Mouse (Mus musculus) layer of hippocampus, adult 18-20 months (tissue): ENCODE results near the gene Atg2b. TPM values are rescaled to one million over a fixed set of nuclear protein-coding genes. Genes with fewer than 3 reads are reported as not detected.

Source experiments
- DNase-seq, 2 experiments: peaks; one replicate each; pipeline ENCODE4 v3.0.0; 2022; ENCODE audit warnings: low spot score in 2 of 2
- long read RNA-seq: library from polyadenylated mRNA; stranded (forward); transcript quantifications from one replicate; pipeline ENCODE4 v2.0.0, GENCODE M21; 2021
- total RNA-seq, 2 experiments: library from RNA; stranded (reverse); gene quantifications; 2 replicates each; pipeline ENCODE4 v1.2.3; 2021

Atg2b gene
- 10 to 100 TPM; 45.4 to 46.0 TPM for total RNA-seq
- long read RNA-seq, partial matches to known transcripts, result 9 of 28 reads
- long read RNA-seq, other reads (novel, unspliced or antisense), result 19 of 28 reads

DNA sequence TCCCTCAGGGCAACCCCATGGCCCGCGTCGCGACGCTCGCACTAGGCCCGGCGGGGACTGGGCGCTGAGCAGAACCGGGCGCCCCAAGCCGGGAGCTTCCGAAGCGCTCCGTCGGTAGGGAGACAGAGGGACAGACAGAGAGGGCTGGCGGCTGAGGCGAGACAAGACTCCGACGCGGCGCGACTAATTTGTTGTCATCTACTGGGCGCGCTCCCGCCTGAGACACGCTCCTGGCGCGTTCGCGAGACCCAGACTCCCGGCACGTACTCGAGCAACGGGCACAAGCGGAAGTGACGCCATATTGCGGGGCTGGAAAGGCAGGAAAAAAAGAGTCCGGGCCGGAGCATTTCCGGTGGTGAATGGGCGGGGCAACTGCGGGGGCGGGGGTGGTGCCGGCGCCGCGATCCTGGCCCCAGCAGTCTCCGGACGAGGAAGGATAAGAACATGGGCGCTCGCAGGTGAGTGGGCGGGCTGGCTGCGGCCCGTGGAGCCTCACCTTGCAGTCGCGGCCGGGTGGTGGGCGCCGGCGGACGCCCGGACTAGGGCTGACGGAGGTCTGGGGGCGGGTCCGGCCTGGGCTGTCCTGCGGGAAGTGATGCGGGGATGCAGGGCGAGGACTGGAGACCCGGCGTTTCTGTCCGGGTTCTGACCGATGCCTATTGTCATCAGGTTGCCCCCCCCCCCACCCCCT is at the start of gene Atg2b:
Gene Atg2b (minus strand): TSS at position 211 of the 691 bp plus-strand sequence.
- DNase-seq, result peak; percentile 94 to 98

DNA sequence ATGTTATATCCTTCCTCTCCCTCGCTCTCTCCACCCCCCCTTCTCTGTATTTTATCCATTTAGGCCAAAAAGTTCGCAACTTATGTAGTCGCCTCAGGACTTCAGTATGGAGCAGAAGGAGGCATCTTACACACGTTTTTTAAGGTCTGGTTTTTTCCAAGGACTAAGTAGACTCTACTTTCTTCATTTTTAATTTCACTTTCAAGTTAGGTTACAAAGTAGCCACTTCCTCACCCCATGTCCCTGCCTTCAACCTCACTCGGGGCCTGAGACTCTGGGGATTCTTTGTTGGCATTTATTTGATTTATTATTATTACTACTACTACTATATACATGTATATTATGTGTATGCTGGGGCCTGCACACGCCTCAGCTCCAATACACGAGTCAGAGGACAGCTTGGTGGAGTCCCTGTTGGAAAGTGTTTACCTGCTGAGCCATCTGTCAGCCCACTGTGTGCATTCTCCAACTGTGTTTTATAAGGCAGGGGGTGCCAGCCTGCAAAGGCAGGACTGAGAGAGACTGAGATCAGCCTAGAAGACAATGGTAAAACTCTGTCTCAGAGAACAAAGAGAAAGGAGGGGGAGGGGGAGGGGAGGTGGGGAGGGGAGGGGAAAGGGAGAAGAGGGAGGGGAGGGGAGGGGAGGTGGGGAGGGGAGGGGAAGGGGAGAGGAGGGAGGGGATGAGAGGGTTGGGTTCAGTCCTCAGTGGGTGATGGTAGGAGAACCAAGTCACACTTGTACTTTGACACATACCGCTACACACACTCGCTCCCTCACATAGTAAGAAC is 48.6 kb upstream of the Atg2b start:
- DNase-seq, result no peak

DNA sequence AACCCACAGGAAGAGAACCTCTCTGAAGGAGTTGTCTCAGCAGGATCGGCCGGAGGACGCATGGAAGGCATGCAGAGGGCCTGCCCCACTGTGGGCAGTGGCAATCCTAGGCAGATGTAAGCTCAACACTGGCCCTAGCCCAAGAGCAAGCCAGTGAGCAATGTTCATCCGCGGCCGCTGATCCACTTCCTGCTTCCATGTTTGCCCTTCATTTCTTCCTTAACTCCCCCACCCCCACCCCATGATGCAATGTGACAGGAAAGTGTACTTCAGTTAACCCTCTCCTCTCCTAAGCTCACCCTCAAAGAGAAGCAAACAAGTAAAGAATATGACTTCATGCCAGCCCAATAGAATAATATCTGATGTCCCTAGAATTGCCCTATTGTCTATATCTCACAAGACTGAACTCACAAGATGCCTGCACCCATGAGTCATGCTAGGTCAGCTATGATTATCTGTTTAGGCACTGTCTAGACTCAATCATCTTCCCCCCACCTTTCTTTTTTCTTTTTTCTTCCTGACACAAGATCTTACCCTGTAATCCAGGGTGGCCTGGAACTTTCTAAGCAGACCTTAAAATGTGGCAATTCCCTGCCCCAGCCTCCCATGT is 45.9 kb upstream of the Atg2b start:
- no peak for DNase-seq

DNA sequence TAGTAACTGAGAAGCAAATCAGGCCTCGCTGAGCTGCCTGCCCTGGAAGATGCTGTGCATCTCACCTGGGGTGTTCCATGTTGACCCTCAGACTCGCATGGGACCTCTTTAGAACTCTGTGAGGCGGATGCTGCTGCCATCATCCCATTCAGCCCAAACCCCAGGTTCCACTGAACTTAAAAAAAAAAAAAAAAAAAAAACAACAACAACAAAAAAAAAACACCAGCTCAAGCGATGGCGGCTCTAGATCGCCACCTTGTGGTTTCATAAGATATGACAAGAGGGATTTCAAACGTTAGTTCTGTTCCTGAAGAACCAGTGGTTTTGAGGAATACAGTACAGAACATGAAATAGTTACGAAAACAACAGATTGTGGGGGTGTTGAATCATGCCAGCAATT is 43.0 kb upstream of the Atg2b start:
- DNase-seq, result peak; percentile 13 to 48

DNA sequence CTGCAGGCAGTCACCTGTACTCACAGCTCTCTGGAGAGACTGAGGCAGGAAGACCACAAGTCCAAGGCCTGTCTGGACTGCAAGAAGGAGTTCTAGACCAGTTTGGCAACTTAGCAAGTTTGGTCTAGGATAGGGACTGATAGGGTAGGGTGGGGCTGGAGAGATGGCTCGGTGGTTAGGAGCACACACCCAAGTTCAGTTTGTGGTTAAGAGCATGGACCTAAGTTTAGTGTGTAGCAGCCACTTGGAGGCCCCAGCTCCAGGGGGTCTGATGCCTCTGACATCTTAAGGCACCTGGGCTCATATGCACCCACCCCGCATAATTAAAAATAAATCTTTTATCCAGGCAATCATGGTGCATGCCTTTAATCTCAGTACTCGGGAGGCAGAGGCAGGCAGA is 42.3 kb upstream of the Atg2b start:
- DNase-seq, result no peak

DNA sequence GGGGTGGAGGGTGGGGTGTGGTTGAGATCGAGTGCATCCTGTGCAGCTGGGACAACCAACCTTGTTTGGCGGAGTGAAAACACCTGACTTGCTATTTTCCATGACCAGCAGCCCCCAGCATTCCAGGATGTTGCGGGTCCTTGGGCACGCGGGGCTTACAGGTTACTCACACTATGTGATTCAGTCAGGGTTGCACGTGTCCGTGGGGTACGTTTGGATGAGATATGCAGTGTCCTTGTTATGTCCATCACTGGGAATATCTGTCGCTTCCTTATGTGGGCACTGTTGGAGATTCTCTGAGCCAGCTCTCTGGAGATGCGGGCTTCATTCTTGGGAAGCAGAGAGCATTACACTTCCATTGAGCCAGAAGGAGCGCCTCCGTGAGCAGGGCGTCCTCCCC is 40.7 kb upstream of the Atg2b start:
- DNase-seq, result no peak

DNA sequence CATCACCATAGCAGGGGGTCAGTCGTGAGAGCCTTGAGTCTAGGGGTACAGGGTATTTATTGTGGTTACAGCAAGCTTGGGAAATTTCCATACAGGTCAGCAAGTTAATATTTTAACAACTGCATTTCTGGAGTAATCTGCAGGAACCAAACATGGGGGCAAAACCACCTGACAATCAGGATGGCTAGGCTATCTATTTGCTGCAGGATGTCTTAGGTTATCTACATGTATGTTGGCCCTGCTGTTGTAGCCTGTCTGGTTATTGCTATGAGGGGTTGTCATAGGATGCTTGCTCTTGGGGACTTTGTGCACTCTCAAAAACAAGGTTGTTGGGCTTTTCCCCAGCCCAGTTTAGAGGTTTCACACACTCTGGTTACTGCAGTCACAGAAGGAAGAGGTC is 39.6 kb upstream of the Atg2b start:
- DNase-seq, result no peak

DNA sequence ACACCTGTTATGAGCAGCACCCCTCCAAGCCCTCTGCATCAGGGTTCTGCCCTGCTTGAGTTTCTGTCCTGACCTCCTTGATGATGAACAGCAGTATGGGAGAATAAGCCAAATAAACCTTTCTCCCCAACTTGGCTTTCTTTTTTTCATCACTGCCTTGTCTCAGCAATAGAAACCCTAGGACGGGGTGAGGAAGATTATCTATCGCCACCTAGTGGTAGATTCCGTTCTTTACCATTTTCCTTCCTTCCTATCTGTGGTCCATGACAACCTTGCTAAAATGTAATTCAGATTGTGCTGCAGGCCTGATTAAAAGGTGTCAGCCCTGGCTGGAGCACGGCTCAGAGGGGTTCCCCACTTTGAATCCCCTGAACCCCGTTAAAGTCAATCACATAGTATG is 37.6 kb upstream of the Atg2b start:
- peak in 1 of 2 experiments; percentile 62 for DNase-seq

DNA sequence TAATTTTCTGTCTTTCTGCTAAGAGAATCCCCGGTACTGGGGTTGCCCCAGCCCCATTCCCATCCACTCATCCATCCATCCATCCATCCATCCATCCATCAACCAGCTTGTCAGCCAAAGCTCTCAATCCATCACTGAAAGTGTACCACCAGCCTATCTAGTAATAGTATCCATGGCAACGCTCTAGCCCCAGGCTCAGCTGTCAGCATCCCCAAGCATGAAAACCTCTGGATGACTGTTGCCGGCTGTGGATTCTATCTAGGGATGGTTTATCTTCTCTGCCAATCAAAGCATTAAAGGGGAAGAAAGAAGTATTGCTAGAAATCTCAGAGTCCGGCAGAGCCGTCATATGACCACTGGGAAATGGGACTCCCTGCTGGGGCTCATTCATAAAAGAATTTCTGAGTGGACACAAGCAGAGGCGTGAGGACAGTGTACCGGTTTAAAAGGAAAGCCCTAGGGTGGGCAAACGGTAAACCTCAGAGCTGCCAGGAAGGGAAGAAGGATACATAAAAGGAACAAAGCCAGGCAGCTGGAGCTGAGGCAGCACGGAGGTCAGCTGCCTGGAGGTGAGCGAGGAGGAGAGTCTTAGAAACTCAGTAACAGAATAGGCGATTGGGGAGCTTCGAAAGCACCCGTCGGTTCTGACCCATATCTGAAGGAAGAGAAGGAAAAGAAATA is 36.6 kb upstream of the Atg2b start:
- no peak for DNase-seq

DNA sequence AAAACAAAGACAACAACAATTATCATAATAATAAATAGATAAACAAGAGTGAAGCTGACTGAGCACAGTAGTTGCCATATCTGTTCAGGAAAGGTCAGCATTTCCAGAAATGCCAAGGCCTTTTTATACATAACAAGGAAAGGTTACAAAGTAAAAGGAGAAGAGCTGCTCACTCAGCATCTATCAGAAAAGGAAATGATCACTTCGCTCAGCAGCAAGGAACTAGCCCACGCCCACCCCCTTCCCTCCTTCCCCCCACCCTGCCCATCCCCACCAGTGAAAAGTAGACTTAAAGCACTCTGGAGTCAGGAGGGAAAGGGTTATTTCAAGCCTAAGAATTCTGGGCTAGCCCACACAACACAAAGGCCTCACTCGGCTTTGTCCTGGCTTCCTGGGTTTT is 35.2 kb upstream of the Atg2b start:
- no peak for DNase-seq

DNA sequence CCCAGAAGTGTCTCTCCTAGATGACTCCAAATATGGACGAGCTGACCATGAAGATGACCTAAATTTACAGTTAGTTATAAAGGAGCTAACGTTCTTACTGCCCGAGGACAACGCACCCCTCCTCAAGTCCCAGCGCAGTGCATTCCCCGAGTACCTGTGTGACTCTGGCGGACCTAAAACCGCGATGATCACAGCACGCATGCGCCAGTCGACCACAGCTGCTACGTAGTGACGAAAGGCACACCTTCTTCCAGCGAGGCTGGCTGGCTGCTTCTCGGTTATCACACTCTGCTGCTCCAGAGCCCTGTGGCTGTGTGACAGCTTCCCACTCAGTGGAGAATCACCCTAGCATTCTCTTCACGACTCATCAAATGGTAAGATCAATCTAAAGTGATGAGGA is 33.6 kb upstream of the Atg2b start:
- DNase-seq, result peak; percentile 13 to 51

DNA sequence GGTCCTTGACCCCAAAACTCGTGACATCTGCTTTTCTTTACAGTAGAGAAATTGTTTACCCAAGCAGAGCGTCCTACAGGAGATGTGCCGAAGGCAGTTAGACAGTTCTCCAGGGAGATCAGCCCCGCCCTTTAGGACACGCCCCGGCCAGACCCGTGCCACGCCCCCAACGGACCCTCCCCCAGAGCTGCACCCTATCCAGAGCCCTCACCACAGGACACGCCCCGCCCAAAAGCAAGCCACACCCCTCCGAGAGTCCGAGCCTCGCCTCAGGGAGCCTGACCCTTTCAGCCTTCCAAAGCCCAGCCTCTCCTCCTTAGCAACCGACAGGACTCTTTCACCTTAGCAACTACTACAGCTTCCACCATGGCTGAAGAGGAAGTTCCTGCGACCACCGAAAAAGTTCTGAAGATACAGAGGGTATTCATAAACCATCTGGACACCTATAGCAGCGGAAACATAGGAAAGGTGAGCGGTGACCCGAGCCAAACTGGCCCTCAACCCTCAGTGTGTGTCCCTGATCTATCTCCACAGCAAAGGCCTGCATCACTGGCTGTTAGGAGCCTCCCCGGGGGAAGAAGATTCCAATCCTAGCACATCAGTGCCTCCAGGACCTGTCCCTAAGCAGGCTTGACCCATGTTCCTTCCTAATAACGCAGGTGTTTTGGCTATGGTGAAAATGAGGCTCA is 20.9 kb upstream of the Atg2b start, which contains the start of gene Ak7:
Gene Ak7 (plus strand): TSS at position 178 of the 689 bp plus-strand sequence.
- no peak for DNase-seq

DNA sequence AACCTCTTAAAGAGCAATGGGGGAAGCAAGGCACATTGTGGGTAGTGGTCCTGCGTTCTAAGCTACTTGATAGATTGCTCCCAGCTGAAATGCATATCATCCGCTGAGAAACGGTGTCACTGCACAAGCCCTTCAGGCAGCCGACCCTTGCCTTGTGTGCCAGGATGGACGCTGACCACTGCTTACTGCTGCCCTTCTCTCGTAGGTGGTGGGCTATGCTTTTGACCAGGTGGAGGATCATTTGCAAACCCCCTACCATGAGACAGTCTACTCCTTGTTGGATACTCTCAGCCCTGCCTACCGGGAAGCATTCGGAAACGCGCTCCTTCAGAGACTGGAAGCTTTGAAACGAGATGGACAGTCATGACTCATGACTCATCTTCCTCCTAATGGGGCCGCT is 15.4 kb upstream of the Atg2b start:
- no peak for DNase-seq

DNA sequence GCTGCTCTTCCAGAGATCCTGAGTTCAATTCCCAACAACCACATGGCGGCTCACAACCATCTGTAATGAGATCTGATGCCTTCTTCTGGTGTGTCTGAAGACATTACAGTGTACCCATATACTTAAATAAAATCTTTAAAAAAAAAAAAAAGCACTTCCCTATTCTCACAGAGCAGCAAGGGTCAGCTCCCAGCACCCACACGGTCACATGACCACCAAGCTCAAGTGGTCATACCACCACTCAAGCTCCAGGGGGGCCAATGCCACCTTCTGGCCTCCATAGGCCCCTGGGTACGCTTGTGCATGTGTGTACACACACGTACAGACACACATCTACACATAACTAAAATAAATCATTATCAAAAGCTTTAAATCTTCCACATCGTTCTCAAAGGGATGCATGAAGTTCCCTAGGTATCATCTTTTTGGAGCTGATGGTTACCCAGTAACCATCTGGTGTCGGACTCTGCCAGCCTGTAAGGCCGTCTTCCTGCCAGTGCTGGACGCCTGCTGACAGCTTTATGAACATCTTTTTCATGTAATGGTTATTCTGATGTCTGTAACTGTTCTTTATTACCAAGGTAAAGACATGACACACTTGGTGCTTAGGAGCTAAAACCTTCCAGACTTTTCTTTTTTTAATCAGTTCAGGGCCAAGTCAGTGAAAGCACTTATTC is 12.2 kb upstream of the Atg2b start:
- DNase-seq, result no peak

DNA sequence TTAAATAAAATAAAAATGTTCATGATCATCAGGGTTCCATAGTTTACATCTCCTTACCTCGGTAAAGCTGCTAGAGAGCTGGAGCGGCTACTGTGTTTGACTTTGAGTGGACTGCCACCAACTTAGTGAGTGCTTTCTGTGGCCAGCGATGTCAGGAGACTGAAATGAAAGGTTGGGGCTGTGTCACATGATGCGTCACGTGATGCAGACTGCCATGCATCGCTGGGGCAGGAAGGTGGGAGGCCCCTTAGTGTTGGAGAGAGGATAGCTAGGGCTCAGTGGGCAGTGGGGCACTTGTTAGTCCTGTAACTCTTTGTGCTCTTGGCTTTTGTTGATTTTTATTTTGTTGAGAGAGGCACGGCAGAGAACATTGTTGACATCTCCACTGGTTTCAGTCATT is 10.8 kb upstream of the Atg2b start:
- DNase-seq, result no peak

DNA sequence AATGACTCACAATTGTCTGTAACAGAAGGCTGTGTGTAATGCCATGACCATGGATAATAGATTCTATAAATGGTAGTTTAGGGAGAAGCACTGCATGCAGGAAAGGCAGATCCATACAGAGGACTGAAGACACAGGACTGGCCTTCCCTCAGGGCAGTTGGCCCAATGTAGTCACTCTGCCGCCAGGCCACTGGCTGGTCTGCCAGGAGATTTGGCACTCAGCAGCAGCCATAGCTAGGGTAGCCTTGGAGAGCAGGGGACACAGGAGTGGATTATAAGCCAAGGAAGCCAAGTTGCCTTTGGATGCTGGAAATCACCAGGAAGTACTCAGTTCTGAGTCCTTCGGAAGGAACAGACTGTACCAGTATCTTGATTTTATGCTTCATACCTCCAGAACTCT is 9.0 kb upstream of the Atg2b start:
- DNase-seq, result no peak

DNA sequence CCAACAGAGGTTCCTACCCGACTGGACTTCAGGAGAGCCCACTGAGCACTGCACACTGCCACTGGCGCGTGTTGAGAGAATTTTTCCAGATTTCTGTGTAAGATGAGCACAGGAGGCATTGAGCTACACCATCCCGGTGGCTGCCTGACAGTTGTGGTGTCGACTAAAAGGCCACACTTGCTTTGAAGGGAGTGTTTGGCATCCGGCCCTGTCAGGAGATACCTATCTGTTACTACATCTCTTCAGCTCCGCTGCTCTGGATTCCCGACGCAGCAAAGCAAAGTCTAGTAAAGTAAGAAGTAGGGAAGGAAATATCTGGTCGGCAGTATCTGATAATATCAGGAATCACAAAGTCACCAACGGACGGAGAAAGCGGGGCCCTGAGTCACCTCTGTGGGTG is 4.4 kb upstream of the Atg2b start:
- no peak for DNase-seq

DNA sequence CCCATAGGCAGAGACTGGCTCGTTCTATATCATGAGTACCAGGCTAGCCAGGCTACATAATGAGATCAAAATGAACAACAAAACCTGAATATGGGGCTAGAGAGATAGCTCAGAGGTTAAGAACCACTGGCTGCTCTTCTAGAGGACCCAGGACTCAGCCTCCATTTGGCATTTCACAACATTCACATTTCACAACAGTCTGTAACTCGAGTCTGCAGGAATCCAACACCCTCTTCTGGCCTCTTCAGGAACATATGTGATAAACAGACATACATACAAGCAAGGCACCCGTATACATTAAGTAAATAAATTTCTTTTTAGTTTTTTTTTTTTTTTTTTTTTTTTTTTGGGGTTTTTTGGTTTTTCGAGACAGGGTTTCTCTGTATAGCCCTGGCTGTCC is 3.5 kb upstream of the Atg2b start:
- DNase-seq, result no peak

DNA sequence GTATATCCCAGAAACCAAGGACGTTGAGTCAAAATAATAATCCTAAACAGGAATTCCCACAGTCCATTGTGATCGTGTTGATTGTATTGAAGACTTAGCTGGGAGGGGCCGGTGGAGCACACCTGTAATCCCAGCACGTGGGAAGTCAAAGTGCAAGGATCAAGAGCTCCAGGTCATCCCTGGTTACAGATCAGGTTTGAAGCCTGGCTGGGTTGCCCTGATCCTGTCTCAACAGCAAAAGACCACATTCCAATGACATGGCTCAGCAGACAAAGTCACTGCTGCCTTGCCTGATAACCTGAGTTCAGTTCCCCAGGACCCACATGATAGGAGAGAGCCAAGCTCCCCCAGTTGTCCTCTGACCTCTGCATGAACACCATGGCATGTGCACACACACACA is 2.4 kb upstream of the Atg2b start:
- DNase-seq, result no peak

DNA sequence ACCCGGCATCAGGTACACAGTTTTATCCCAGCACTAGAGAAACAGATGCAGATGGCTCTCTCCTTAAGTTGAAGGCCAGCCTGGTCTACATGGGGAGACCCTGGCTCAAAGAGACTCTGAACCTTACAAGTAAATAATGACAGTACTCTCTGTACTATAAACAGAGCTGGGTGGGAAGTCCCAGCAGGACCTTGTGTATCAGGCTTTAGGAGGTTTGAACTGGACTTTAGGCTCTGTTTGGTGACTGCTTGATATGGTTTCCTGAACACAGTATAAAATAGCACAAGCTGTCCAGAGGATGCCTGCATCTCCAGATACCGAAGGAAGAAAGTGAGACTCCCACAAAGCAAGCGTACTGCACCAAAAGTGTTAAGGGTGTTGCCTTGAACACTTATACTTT is 1.8 kb upstream of the Atg2b start:
- DNase-seq, result no peak
